Mouse (Mus musculus) megakaryocyte, embryonic 14.5 days (primary cell): Measurements from ENCODE around the gene Gm29735.
"Not testable (repeated sequence)": the region's sequence is repeated elsewhere in the genome, so short reads cannot be mapped to it uniquely, and the experiment has no call there.

Experiments used
- FLI1 ChIP-seq: IDR thresholded peaks from 2 replicates; pipeline ENCODE4 v1.6.1; 2012; ENCODE audit warnings: low read length, inconsistent platforms, mixed read lengths
- GATA1 ChIP-seq: IDR thresholded peaks from 3 replicates; pipeline ENCODE4 v1.6.1; 2012; ENCODE audit warnings: mixed read lengths, low read length, inconsistent platforms, borderline replicate concordance

- TF ChIP-seq GATA1, FLI1: not testable (repeated sequence)
Measured at GRCm38 (mm10) chr7:142165639-142166038, 8.7 kb upstream of the Gm29735 start, which contains the start of gene Gm4553.
